Mouse (Mus musculus): ENCODE results near the gene Elmo3.

Gene Elmo3

DNA sequence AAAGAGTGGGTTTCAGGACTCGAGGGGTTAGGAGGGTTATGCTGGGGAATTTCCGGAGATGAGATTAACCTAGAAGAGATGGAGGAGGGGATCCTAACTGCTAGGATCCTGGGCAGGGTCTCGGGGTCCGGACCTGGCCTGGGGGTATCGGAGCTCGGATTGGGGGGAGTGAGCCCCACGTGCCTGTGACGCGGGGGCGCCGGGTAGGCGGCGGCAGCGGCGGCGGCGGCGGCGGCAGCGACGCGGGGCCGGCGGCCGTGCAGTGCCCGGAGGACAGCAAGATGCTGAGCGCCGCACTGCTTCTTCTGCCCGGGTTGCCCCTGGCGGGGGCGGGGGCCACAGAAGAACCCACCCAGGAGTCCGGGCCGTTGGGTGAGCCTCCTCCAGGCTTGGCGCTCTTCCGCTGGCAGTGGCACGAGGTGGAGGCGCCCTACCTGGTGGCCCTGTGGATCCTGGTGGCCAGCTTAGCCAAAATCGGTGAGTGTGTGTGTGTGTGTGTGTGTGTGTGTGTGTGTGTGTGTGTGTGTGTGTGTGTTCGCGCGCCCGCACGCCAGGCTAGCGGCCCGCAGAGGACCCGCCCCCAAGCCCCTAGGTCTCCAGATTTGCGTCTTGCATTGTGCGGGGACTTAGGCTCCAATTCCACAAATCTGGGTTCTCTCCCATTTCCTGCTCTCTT lies 43.8 kb downstream of the Elmo3 start:
- intact Hi-C loops (cut with DNase I), result no loop called here

DNA sequence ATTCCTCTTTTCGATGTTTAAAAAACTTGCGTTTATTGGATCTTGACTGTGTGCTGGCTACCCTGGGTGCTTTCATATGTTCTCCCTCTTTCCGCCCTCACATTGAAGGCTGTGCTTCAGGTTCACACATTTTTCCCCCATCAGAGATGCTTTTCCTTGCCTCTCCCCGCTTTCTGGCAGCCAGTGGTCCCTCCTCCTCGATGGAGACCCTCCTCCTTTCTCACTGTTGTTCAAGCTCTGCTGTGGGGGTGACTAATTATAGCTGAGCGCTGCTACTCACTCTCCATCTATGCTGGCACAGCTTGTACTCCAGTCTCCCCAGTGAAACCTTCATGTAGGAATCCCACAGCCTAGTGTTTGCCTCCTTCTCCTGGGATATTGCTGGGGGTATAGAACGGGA lies 44.8 kb downstream of the Elmo3 start:
- intact Hi-C loops (cut with DNase I), result no loop called here

DNA sequence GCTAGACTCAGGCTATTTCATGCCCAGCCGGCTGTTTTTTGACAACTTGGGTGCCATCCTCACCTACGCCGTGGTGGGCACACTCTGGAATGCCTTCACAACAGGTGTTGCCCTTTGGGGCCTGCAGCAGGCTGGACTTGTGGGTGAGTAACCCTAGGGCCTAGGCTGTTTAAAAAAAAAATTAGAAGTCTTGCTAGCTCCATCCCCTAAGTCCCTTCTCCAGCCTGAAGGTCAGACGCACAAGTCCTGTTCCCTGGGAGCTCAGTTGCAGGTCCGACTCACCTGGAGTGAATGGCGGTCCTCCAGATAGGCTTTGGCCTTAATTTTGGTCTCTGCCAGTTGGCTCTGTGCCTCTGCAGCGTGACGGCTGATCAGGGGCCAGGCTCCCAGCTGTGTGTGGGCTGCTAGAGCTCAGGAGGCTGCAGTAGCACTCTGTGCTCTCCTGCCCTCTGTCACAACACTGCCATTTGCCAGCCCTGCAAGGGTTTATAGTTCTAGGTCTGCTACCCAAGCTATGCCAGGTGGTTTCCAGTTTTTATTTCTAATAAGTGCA lies 48.3 kb downstream of the Elmo3 start:
- intact Hi-C loops (cut with DNase I), result no loop called here

DNA sequence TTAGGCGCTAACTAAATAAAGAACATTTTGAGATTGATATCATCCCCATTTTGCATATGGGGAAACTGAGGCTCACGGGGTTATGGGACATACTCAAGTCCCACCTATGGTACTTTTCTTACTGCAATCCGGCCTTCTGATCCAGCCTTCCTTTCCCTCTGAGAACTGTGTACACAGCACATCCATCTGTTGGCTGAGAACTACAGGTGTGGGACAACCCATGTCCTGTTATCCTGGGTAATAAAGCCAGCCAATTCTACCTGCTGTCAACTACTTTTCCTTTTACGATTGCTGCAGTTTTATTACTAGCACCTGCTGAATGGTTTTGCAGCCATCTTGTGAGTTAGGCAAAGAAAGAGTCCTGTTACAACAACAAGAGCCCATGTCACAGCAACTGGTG lies 49.1 kb downstream of the Elmo3 start:
- intact Hi-C loops (cut with DNase I), result no loop called here

DNA sequence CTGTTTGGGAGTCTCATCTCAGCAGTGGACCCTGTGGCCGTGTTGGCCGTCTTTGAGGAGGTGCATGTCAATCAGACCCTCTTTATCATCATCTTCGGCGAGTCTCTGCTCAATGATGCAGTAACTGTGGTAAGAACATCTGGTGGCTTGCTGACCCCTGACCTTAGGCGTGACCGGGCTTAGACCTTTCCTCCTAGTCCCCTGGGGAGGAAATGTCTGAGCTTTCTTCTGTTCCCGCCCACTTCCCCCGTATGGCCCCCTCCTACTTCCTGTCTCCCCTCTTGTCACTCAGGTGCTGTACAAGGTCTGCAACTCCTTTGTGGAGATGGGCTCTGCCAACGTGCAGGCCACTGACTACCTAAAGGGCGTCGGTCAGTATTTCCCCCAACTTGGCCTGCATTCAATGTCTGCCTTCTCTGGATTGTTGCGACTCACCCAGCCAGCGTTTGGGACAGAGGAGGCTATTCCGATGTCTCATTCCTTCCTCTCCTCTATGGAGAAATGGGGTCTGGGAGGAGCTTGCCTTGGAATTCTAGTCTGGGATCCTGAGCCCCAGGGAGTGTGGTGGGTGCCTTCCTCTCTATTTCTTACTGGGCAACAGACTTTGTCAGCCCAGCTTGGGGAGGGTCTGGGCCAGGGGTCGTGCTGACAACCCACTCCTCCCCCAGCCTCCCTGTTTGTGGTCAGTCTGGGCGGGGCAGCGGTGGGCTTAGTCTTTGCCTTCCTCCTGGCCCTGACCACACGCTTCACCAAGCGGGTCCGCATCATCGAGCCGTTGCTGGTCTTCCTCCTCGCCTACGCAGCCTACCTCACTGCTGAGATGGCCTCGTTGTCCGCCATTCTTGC lies 50.0 kb downstream of the Elmo3 start:
- intact Hi-C loops (cut with DNase I), result loop anchor here (5.0 kb wide), 1 partner anchor 122 kb away; no protein-coding TSS in a partner anchor

DNA sequence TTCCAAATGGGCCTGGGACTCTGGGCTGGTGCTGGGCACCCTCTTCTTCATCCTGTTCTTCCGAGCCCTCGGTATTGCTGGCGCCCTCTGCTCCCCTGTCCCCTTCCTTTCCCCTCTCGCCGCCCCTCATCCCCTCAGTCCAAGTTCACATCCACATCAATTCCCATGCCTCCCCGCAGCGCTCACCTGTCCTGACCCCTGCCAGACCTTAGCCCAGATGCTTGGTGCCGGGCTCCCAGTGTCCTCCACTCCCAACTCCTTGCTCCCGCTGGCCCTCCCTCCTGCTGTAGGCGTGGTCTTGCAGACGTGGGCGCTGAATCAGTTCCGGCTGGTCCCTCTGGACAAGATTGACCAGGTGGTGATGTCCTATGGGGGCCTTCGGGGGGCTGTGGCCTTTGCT lies 51.3 kb downstream of the Elmo3 start:
- intact Hi-C loops (cut with DNase I), result loop anchor here (5.0 kb wide), 1 partner anchor 121 kb away; no protein-coding TSS in a partner anchor

DNA sequence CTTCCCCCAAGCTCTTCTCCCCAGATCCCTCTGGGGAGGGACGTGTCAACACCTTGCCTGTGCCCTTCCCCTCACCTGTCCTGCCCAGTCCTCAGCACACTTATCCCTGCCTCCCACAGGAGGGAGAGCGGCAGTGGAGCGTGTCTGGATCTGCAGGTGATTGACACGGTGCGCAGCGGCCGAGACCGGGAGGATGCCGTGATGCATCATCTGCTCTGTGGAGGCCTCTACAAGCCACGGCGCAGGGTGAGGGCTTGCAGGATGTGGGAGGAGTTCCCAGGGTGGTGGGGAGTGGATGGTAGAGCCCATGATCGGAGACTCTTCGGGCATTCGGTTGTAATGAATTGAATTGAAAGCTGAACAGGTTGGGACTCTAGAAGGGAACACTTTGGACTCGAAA lies 53.8 kb downstream of the Elmo3 start:
- intact Hi-C loops (cut with DNase I), result loop anchor here (2.0 to 5.0 kb wide), 2 partner anchors 38 to 118 kb away; no protein-coding TSS in a partner anchor

DNA sequence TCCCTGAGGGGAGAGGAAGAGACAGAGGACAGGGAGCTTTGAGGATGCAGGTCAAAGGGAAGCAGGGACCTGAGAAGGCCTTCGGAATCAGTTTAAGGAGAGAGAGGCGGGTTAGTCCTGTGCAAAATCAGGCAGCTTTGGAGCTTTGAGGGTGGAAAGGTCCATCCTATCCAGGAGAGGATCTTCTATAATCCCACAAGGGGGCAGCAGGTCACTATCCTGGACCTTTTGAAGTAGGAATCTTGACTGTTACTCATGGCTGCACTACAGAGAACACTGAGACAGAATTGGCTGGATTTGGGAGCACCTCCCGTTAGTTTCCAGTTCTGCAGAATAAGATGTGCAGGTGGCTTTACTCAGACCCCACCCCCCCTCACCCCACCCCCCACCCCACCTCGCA lies 54.2 kb downstream of the Elmo3 start:
- intact Hi-C loops (cut with DNase I), result loop anchor here (2.0 to 5.0 kb wide), 2 partner anchors 37 to 118 kb away; no protein-coding TSS in a partner anchor

Small RNA genes within 50 kb of the gene (microRNA-seq; reads per million reads assigned to microRNA genes)
- gene Gm27320 (0 reads per million in 2 experiments), gene Mir328 (2,229 to 2,618 reads per million in 2 experiments)
